Comparison of ENCODE assay signal across 9 mouse cellular contexts in genomic region chr3:108174672-108175531, GRCm38 (mm10). TPM values are rescaled to one million over a fixed set of nuclear protein-coding genes. Genes with fewer than 3 reads are reported as not detected.
DNase-seq lines count a peak whose midpoint lies in the region; ATAC-seq lines count a peak whose summit lies in the region.
"Had no signal": no experiment of that assay in that cellular context is flagged by ENCODE, and none has a peak within 500 bp of the region (broad histone marks: within the 10 kb centered on the region; RNA-seq: fewer than 3 reads in every experiment).

No protein-coding gene starts in this region.

- peak overlapping the region; percentile 27 for H3K4me2 ChIP-seq in kidney, embryonic 15.5 days
- H3K4me2 ChIP-seq in limb, embryonic 13.5 days (replicated peaks) = peak overlapping the region; percentile 39
- H3K4me2 ChIP-seq in stomach, embryonic 16.5 days (ENCODE audit: low read depth, low read length) = peak overlapping the region; percentile 7; the same call in 1 of the 2 replicates

- no peak overlapping the region for H3K4me3 ChIP-seq in kidney, embryonic 15.5 days (replicated peaks)
- H3K4me3 ChIP-seq in limb, embryonic 13.5 days = no peak overlapping the region
- no peak overlapping the region for H3K4me3 ChIP-seq in stomach, embryonic 16.5 days (replicated peaks; ENCODE audit: low read length)
- H3K4me3 ChIP-seq: erythroblast, embryonic 14.5 days had no signal

- H3K9ac ChIP-seq in kidney, embryonic 15.5 days = no peak overlapping the region
- H3K9ac ChIP-seq in limb, embryonic 13.5 days = 0 out of 2 replicates have a peak overlapping the region, but pooled peaks have one; percentile 43
- H3K9ac ChIP-seq in stomach, embryonic 16.5 days (ENCODE audit: low read length) = peak overlapping the region; percentile 31; the same call in 1 of the 2 replicates

- H3K27me3 ChIP-seq in kidney, embryonic 15.5 days = peaks cover 7% of the 10 kb centered on the region; the same call in 1 of the 2 replicates
- no peaks in the 10 kb centered on the region for H3K27me3 ChIP-seq in limb, embryonic 13.5 days
- H3K27me3 ChIP-seq in stomach, embryonic 16.5 days (ENCODE audit: control insufficient read depth, insufficient read depth, low read length) = no peaks in the 10 kb centered on the region

- ATAC-seq in kidney, embryonic 15.5 days (replicated peaks; ENCODE audit: low FRiP score) = peak; percentile 52
- peak; percentile 68 for ATAC-seq in limb, embryonic 13.5 days (ENCODE audit: low FRiP score, low read depth)
- peak; percentile 69 for ATAC-seq in stomach, embryonic 16.5 days (ENCODE audit: insufficient read depth, low FRiP score)

- no peaks in the 10 kb centered on the region for H3K36me3 ChIP-seq in kidney, embryonic 15.5 days
- no peaks in the 10 kb centered on the region for H3K36me3 ChIP-seq in limb, embryonic 13.5 days
- H3K36me3 ChIP-seq in stomach, embryonic 16.5 days (ENCODE audit: control insufficient read depth, insufficient read depth, low read length) = no peaks in the 10 kb centered on the region

- H3K27ac ChIP-seq in kidney, embryonic 15.5 days = 0 out of 2 replicates have a peak overlapping the region, but pooled peaks have one; percentile 27
- peak overlapping the region; percentile 33; the same call in 1 of the 2 replicates for H3K27ac ChIP-seq in limb, embryonic 13.5 days
- peak overlapping the region; percentile 42; the same call in 1 of the 2 replicates for H3K27ac ChIP-seq in stomach, embryonic 16.5 days (ENCODE audit: low read length)

- WGBS in kidney, embryonic 15.5 days = 19% methylated on average over 14 of the region's 14 CpGs
- 28% methylated on average over 14 of the region's 14 CpGs for WGBS in limb, embryonic 13.5 days
- 32% methylated on average over 13 of the region's 14 CpGs for WGBS in stomach, embryonic 16.5 days

- H3K9me3 ChIP-seq in kidney, embryonic 15.5 days (replicated peaks) = no peaks in the 10 kb centered on the region
- no peaks in the 10 kb centered on the region; the same call in 1 of the 2 replicates for H3K9me3 ChIP-seq in limb, embryonic 13.5 days
- H3K9me3 ChIP-seq in stomach, embryonic 16.5 days (replicated peaks; ENCODE audit: control insufficient read depth, low read length) = no peaks in the 10 kb centered on the region

- H3K4me1 ChIP-seq in kidney, embryonic 15.5 days = peaks cover 9% of the 10 kb centered on the region
- peaks cover 24% of the 10 kb centered on the region for H3K4me1 ChIP-seq in limb, embryonic 13.5 days
- H3K4me1 ChIP-seq in stomach, embryonic 16.5 days (ENCODE audit: control insufficient read depth, insufficient read depth, low read length) = peaks cover 9% of the 10 kb centered on the region; the same call in 1 of the 2 replicates

- DNase-seq in kidney, adult 11 months = peak; percentile 50
- DNase-seq in kidney, adult 18-20 months = no peak
- peak; percentile 55 to 67 for DNase-seq in cerebellum, postnatal 25 days
- DNase-seq in heart, adult 8-10 months (ENCODE audit: low spot score) = peak; percentile 40
- no peak for DNase-seq in thymus, postnatal 14 days

RNA-seq across cellular contexts. Expression of gene Amigo1, which starts 11.2 kb away (rescaled TPM):
- 10 to 100 TPM; 17.2 to 18.9 (median 18.1) TPM for total RNA-seq in heart, adult 8-10 months (2022)
- polyA plus RNA-seq in kidney, embryonic 15.5 days (2015; fragmentation: Nextera tagmentation; extraction: Ambion mirVana) = 4.6 and 6.3 TPM in 2 replicates
- 4.3 and 4.4 TPM in 2 replicates for polyA plus RNA-seq in limb, embryonic 13.5 days (2015; fragmentation: Nextera tagmentation; extraction: Ambion mirVana)
- polyA plus RNA-seq in stomach, embryonic 16.5 days (2015; fragmentation: Nextera tagmentation; extraction: Ambion mirVana) = 2.4 and 3.1 TPM in 2 replicates

RNA-seq across cellular contexts. Expression of gene Gpr61, which starts 20.2 kb away (rescaled TPM):
- total RNA-seq in heart, adult 8-10 months (2022) = not detected
- polyA plus RNA-seq in kidney, embryonic 15.5 days (2015; fragmentation: Nextera tagmentation; extraction: Ambion mirVana) = 0.05 and 0.08 TPM in 2 replicates
- 0.09 and 0.19 TPM in 2 replicates for polyA plus RNA-seq in limb, embryonic 13.5 days (2015; fragmentation: Nextera tagmentation; extraction: Ambion mirVana)
- polyA plus RNA-seq in stomach, embryonic 16.5 days (2015; fragmentation: Nextera tagmentation; extraction: Ambion mirVana) = 0.15 and 0.20 TPM in 2 replicates
- polyA plus RNA-seq: erythroblast, embryonic 14.5 days had no signal

RNA-seq across cellular contexts. Expression of gene Cyb561d1, which starts 26.1 kb away (rescaled TPM):
- total RNA-seq in heart, adult 8-10 months (2022) = 1 to 10 TPM; 5.4 to 8.3 (median 6.5) TPM
- 3.8 TPM in 2 replicates for polyA plus RNA-seq in kidney, embryonic 15.5 days (2015; fragmentation: Nextera tagmentation; extraction: Ambion mirVana)
- 1.8 and 2.1 TPM in 2 replicates for polyA plus RNA-seq in limb, embryonic 13.5 days (2015; fragmentation: Nextera tagmentation; extraction: Ambion mirVana)
- polyA plus RNA-seq in stomach, embryonic 16.5 days (2015; fragmentation: Nextera tagmentation; extraction: Ambion mirVana) = 4.3 and 4.4 TPM in 2 replicates

RNA-seq across cellular contexts. Expression of gene Gnai3, which starts 29.0 kb away (rescaled TPM):
- 10 to 100 TPM; 12.7 to 15.9 (median 13.0) TPM for total RNA-seq in heart, adult 8-10 months (2022)
- polyA plus RNA-seq in kidney, embryonic 15.5 days (2015; fragmentation: Nextera tagmentation; extraction: Ambion mirVana) = 176 TPM in 2 replicates
- polyA plus RNA-seq in limb, embryonic 13.5 days (2015; fragmentation: Nextera tagmentation; extraction: Ambion mirVana) = 184 and 193 TPM in 2 replicates
- polyA plus RNA-seq in stomach, embryonic 16.5 days (2015; fragmentation: Nextera tagmentation; extraction: Ambion mirVana) = 177 and 182 TPM in 2 replicates

RNA-seq across cellular contexts. Expression of gene Atxn7l2, which starts 35.8 kb away (rescaled TPM):
- total RNA-seq in heart, adult 8-10 months (2022) = 1 to 10 TPM; 1.7 to 2.7 (median 2.3) TPM
- polyA plus RNA-seq in kidney, embryonic 15.5 days (2015; fragmentation: Nextera tagmentation; extraction: Ambion mirVana) = 18.1 and 20.3 TPM in 2 replicates
- polyA plus RNA-seq in limb, embryonic 13.5 days (2015; fragmentation: Nextera tagmentation; extraction: Ambion mirVana) = 25.4 and 26.7 TPM in 2 replicates
- 11.5 and 12.5 TPM in 2 replicates for polyA plus RNA-seq in stomach, embryonic 16.5 days (2015; fragmentation: Nextera tagmentation; extraction: Ambion mirVana)

Comparison
In these comparisons a context has a peak if more than half of its experiments do, and no peak if none do; other contexts are left out.
1. DNase-seq: peak in kidney, adult 11 months (single experiment), cerebellum, postnatal 25 days (2 of 2) and heart, adult 8-10 months (single experiment); none in kidney, adult 18-20 months (single experiment) and thymus, postnatal 14 days (single experiment).
2. Peak in every context shown above with its lines, with median percentiles within 50 percentile points of each other: ATAC-seq, H3K27ac ChIP-seq and H3K4me2 ChIP-seq.